Mouse (Mus musculus) midbrain, postnatal 0 days (tissue): ENCODE data around the gene Nipsnap2. TPM values are rescaled to one million over a fixed set of nuclear protein-coding genes. Genes with fewer than 3 reads are reported as not detected.

Source experiments
- ATAC-seq: fragments of 200-750 bp; cut with Nextera tagmentation; 2 replicates; pipeline ENCODE4 v1.8.0; 2017; ENCODE audit warnings: moderate number of reproducible peaks, mild to moderate bottlenecking, moderate TSS enrichment, moderate library complexity; ENCODE audit not compliant: low FRiP score
- DNase-seq: peaks from one replicate; pipeline ENCODE4 v3.0.0-alpha.2; 2015; ENCODE audit warnings: low spot score
- H3K27ac ChIP-seq: fragments of 300-500 bp; sonication (generic); 2 replicates; pipeline ENCODE4 v1.5.1; 2014; ENCODE audit warnings: low read depth, mild to moderate bottlenecking, low read length, mixed read lengths
- H3K27me3 ChIP-seq: fragments of 300-500 bp; sonication (generic); 2 replicates; pipeline ENCODE4 v1.6.1; 2014; ENCODE audit warnings: low read length, control low read depth, mixed read lengths; ENCODE audit not compliant: insufficient read depth
- H3K36me3 ChIP-seq: fragments of 300-500 bp; sonication (generic); 2 replicates; pipeline ENCODE4 v1.6.1; 2014; ENCODE audit warnings: low read length, control low read depth, mixed read lengths; ENCODE audit not compliant: insufficient read depth
- H3K4me1 ChIP-seq: fragments of 300-500 bp; sonication (generic); 2 replicates; pipeline ENCODE4 v1.6.1; 2014; ENCODE audit warnings: mild to moderate bottlenecking, control low read depth, antibody characterized with exemption, low read length, mixed read lengths; ENCODE audit not compliant: insufficient read depth
- H3K4me2 ChIP-seq: fragments of 300-500 bp; sonication (generic); 2 replicates; pipeline ENCODE4 v1.6.1; 2014; ENCODE audit warnings: low read depth, mild to moderate bottlenecking, low read length, mixed read lengths; ENCODE audit not compliant: poor library complexity, severe bottlenecking
- H3K4me3 ChIP-seq: fragments of 300-500 bp; sonication (generic); 2 replicates; pipeline ENCODE4 v1.5.1; 2014; ENCODE audit warnings: low read depth, mild to moderate bottlenecking, low read length, moderate library complexity
- H3K9ac ChIP-seq: fragments of 300-500 bp; sonication (generic); replicated peaks from 2 replicates; pipeline ENCODE4 v1.6.1; 2014; ENCODE audit warnings: mild to moderate bottlenecking, low read length, moderate library complexity, mixed read lengths; ENCODE audit not compliant: poor library complexity, severe bottlenecking
- H3K9me3 ChIP-seq: fragments of 300-500 bp; sonication (generic); 2 replicates; pipeline ENCODE4 v1.6.1; 2016; ENCODE audit warnings: low read length, control low read depth
- CTCF ChIP-seq: IDR thresholded peaks from 2 replicates; pipeline ENCODE4 v1.5.1; 2016; ENCODE audit warnings: antibody characterized with exemption, mild to moderate bottlenecking
- WGBS: fragments of 180-500 bp; shearing (Covaris S2); extraction: QIAGEN DNeasy Blood & Tissue Kit; methylation state at CpG from one replicate; pipeline ENCODE4 v1.1.7; 2014; 5-methylcytosine and 5-hydroxymethylcytosine counted together
- polyA plus RNA-seq: library from polyadenylated mRNA; unstranded; fragments of >200 nt; fragmentation: Nextera tagmentation; extraction: Ambion mirVana; gene quantifications from 2 replicates; pipeline ENCODE4 v1.2.1, GENCODE M21; 2015
- total RNA-seq: library from RNA; depleted of rRNA; stranded (reverse); fragments of >200 nt; gene quantifications from 2 replicates; pipeline ENCODE4 v1.2.3, GENCODE M21; 2014

Nipsnap2 gene
- total and polyA plus RNA-seq, 2 experiments from 2014 or later = 79.0 to 109 TPM

- no peak for ATAC-seq
- H3K9me3 ChIP-seq = no peaks in the 10 kb centered on the region
- H3K4me2 ChIP-seq = no peak overlapping the region
- H3K27me3 ChIP-seq = no peaks in the 10 kb centered on the region
- TF ChIP-seq CTCF = no peak
- H3K9ac ChIP-seq = no peak overlapping the region
- DNase-seq = no peak
- H3K36me3 ChIP-seq = no peaks in the 10 kb centered on the region
- H3K4me1 ChIP-seq = no peaks in the 10 kb centered on the region
- no peak overlapping the region for H3K27ac ChIP-seq
- H3K4me3 ChIP-seq = no peak overlapping the region
These were observed 21.5 kb upstream of the Nipsnap2 start for GRCm38 (mm10) chr5:129703368-129703767.

GRCm38 (mm10) chr5:129708412-129708811 is 16.5 kb upstream of the Nipsnap2 start, which contains the start of gene Sept14:
TSS of gene Sept14 (minus strand) at chr5:129708512.
- H3K9ac ChIP-seq = no peak within 1 kb of the TSS
- H3K4me3 ChIP-seq = no peak within 1 kb of the TSS
- no peak within 1 kb of the TSS for H3K27ac ChIP-seq
- H3K4me2 ChIP-seq = no peak within 1 kb of the TSS
- TF ChIP-seq CTCF = no peak
- WGBS = 56% methylated on average over 2 of the region's 2 CpGs
- DNase-seq (no peak), ATAC-seq (no peak)
- H3K4me1 ChIP-seq = no peaks in the 10 kb centered on the region
- no peaks in the 10 kb centered on the region; the same call in 1 of the 2 replicates for H3K27me3 ChIP-seq
- no peaks in the 10 kb centered on the region for H3K9me3 ChIP-seq
- no peaks in the 10 kb centered on the region for H3K36me3 ChIP-seq

GRCm38 (mm10) chr5:129715326-129715861 is 9.5 kb upstream of the Nipsnap2 start, which contains the start of gene Mrps17:
TSS of gene Mrps17 (plus strand) at chr5:129715497.
- Histone ChIP-seq H3K36me3 (peaks cover 25% of the 10 kb centered on the region), H3K27me3 (no peaks in the 10 kb centered on the region; the same call in 1 of the 2 replicates), H3K4me3 (peak within 1 kb of the TSS; percentile 76), H3K9me3 (no peaks in the 10 kb centered on the region), H3K4me1 (peaks cover 3% of the 10 kb centered on the region; the same call in 1 of the 2 replicates), H3K27ac (peak within 1 kb of the TSS; percentile 65), H3K9ac (peak within 1 kb of the TSS; percentile 86), H3K4me2 (peak within 1 kb of the TSS; percentile 71)
- WGBS = under 1% methylated on average over 33 of the region's 33 CpGs
- peak; percentile 26; the same call in 1 of the 2 replicates for TF ChIP-seq CTCF
- DNase-seq = peak; percentile 97
- ATAC-seq = peak; percentile 94

GRCm38 (mm10) chr5:129717016-129717415 is 7.8 kb upstream of the Nipsnap2 start:
- no peak overlapping the region for H3K4me2 ChIP-seq
- no peak overlapping the region for H3K27ac ChIP-seq
- no peaks in the 10 kb centered on the region for H3K9me3 ChIP-seq
- TF ChIP-seq CTCF = peak; percentile 35; the same call in 1 of the 2 replicates
- H3K36me3 ChIP-seq = peaks cover 25% of the 10 kb centered on the region
- no peak overlapping the region for H3K4me3 ChIP-seq
- H3K4me1 ChIP-seq = peaks cover 3% of the 10 kb centered on the region; the same call in 1 of the 2 replicates
- 84% methylated on average over 9 of the region's 9 CpGs for WGBS
- DNase-seq (no peak), ATAC-seq (no peak)
- no peaks in the 10 kb centered on the region; the same call in 1 of the 2 replicates for H3K27me3 ChIP-seq
- H3K9ac ChIP-seq = no peak overlapping the region

GRCm38 (mm10) chr5:129720176-129720575 is 4.7 kb upstream of the Nipsnap2 start:
- Histone ChIP-seq H3K27ac (no peak overlapping the region), H3K4me1 (peaks cover 3% of the 10 kb centered on the region; the same call in 1 of the 2 replicates), H3K9me3 (no peaks in the 10 kb centered on the region), H3K36me3 (peaks cover 25% of the 10 kb centered on the region), H3K4me2 (no peak overlapping the region), H3K4me3 (no peak overlapping the region), H3K9ac (no peak overlapping the region), H3K27me3 (no peaks in the 10 kb centered on the region)
- 87% methylated on average over 3 of the region's 3 CpGs for WGBS
- DNase-seq (no peak), ATAC-seq (no peak)
- no peak; the same call in 1 of the 2 replicates for TF ChIP-seq CTCF

GRCm38 (mm10) chr5:129724268-129724667 is 595 bp upstream of the Nipsnap2 start:
- Histone ChIP-seq H3K9ac (peak overlapping the region; percentile 96), H3K4me2 (peak overlapping the region; percentile 52), H3K4me3 (peak overlapping the region; percentile 85), H3K36me3 (0 out of 2 replicates have a peak, but pooled peaks cover 5% of the 10 kb centered on the region), H3K27me3 (no peaks in the 10 kb centered on the region), H3K27ac (peak overlapping the region; percentile 82), H3K4me1 (peaks cover 4% of the 10 kb centered on the region; the same call in 1 of the 2 replicates), H3K9me3 (no peaks in the 10 kb centered on the region)
- ATAC-seq = no peak
- TF ChIP-seq CTCF = no peak
- WGBS = 54% methylated on average over 4 of the region's 4 CpGs
- no peak for DNase-seq
